Mouse (Mus musculus): ENCODE data around the gene Mrpl28. TPM values are rescaled to one million over a fixed set of nuclear protein-coding genes. Genes with fewer than 3 reads are reported as not detected.
A peak's percentile ranks its signal among the peaks of the same experiment; 100 is the strongest.
"Not testable (repeated sequence)": the region's sequence is repeated elsewhere in the genome, so short reads cannot be mapped to it uniquely, and the experiment has no call there.

Gene Mrpl28
- polyA plus RNA-seq, 1 experiment, result not detected

- Histone ChIP-seq H3K4me3 (ENCODE audit: insufficient read depth, low read depth, low read length) (no peak overlapping the region), H3K27ac (ENCODE audit: insufficient read depth, low read depth, low read length) (no peak overlapping the region), H3K4me1 (ENCODE audit: control insufficient read depth, insufficient read depth, low read length) (peaks cover 5% of the 10 kb centered on the region; the same call in 1 of the 2 replicates)
- WGBS, result 93% methylated on average over 7 of the region's 7 CpGs
- no peak for TF ChIP-seq CTCF (IDR thresholded peaks at IDR 0.05; ENCODE audit: insufficient read depth, low read depth, low read length)
- TF ChIP-seq POLR2A (IDR thresholded peaks at IDR 0.05; ENCODE audit: insufficient read depth, low read depth, low read length), result no peak
Measured at GRCm38 (mm10) chr17:26098461-26098860, 24.8 kb upstream of the Mrpl28 start.

DNA sequence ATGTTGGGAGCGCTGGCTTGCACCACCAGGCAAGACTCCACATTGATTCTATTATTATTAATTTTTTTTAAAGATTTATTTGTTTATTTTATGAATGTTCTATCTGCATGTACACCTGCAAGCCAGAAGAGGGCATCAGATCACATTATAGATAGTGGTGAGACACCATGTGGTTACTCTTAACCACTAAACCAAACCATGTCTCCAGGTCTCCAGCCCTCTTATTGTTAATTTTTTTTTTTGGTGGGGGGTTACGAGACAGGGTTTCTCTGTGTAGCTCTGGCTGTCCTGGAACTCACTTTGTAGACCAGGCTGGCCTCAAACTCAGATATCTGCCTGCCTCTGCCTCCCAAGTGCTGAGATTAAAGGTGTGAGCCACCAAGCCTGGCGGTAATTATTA, 24.0 kb upstream of the Mrpl28 start:
- H3K4me1 ChIP-seq (ENCODE audit: control insufficient read depth, insufficient read depth, low read length); H3K27ac ChIP-seq (ENCODE audit: insufficient read depth, low read depth, low read length); H3K4me3 ChIP-seq (ENCODE audit: insufficient read depth, low read depth, low read length): not testable (repeated sequence)
- 61% methylated on average over 3 of the region's 3 CpGs for WGBS

GRCm38 (mm10) chr17:26100166-26100565, 23.1 kb upstream of the Mrpl28 start:
- WGBS, result 44% methylated on average over 2 of the region's 2 CpGs
- Histone ChIP-seq H3K27ac (ENCODE audit: insufficient read depth, low read depth, low read length) (no peak overlapping the region), H3K4me3 (ENCODE audit: insufficient read depth, low read depth, low read length) (no peak overlapping the region), H3K4me1 (ENCODE audit: control insufficient read depth, insufficient read depth, low read length) (peaks cover 5% of the 10 kb centered on the region; the same call in 1 of the 2 replicates)
- no peak for TF ChIP-seq CTCF (IDR thresholded peaks at IDR 0.05; ENCODE audit: insufficient read depth, low read depth, low read length)
- TF ChIP-seq POLR2A (IDR thresholded peaks at IDR 0.05; ENCODE audit: insufficient read depth, low read depth, low read length), result no peak

GRCm38 (mm10) chr17:26101478-26101877, 21.8 kb upstream of the Mrpl28 start:
- 35% methylated on average over 4 of the region's 4 CpGs for WGBS
- no peak overlapping the region for H3K27ac ChIP-seq (ENCODE audit: insufficient read depth, low read depth, low read length)
- no peak overlapping the region for H3K4me3 ChIP-seq (ENCODE audit: insufficient read depth, low read depth, low read length)
- no peak for TF ChIP-seq POLR2A (IDR thresholded peaks at IDR 0.05; ENCODE audit: insufficient read depth, low read depth, low read length)
- no peak for TF ChIP-seq CTCF (IDR thresholded peaks at IDR 0.05; ENCODE audit: insufficient read depth, low read depth, low read length)
- H3K4me1 ChIP-seq (ENCODE audit: control insufficient read depth, insufficient read depth, low read length), result 0 out of 2 replicates have a peak, but pooled peaks cover 2% of the 10 kb centered on the region

DNA sequence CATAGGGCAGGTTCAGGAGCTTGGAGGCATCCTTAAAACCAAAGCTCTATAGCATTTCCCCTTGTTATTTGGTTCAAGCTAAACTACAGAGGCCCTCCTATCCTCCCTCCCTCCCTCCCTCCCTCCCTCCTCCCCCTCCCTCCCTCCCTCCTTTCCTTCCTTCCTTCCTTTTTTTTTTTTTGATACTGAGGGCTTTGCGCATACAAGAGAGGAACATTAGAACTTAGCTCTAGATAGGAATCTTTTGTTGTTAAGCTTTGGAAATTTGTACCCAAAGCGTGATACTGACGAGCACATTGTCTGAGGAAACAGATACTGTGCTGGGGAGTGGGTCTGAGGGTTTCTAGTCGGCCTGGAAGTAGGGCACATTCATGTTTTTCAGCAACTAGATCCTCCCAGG, 17.7 kb upstream of the Mrpl28 start:
- 66% methylated on average over 4 of the region's 4 CpGs for WGBS

DNA sequence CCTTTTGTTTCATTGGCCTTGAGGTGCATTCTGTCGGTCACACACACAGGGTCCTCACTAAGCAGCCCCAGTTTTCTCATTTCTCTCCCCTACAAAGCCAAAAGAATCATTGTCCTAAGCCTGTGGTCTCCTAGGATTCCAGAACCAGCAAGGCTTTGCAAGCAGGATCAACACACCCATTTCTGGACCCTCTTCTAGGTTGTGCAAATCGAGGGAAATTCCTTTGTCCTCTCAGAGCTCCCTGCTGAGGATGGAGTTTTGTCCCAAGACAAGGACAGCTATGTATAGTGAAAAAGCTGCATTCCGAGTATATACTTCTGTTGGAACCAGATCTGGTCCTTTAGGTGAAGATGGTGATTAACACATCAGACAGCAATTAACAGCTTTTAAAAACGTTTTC, 13.1 kb upstream of the Mrpl28 start:
- TF ChIP-seq CTCF (IDR thresholded peaks at IDR 0.05; ENCODE audit: insufficient read depth, low read depth, low read length) (no peak), POLR2A (IDR thresholded peaks at IDR 0.05; ENCODE audit: insufficient read depth, low read depth, low read length) (no peak)
- peaks cover 8% of the 10 kb centered on the region for H3K4me1 ChIP-seq (ENCODE audit: control insufficient read depth, insufficient read depth, low read length)
- 26% methylated on average over 4 of the region's 4 CpGs for WGBS
- no peak overlapping the region for H3K27ac ChIP-seq (ENCODE audit: insufficient read depth, low read depth, low read length)
- H3K4me3 ChIP-seq (ENCODE audit: insufficient read depth, low read depth, low read length), result no peak overlapping the region

More for the DNA sequence above, 17.7 kb upstream of the Mrpl28 start:
- H3K4me1 ChIP-seq (ENCODE audit: control insufficient read depth, insufficient read depth, low read length), result 0 out of 2 replicates have a peak, but pooled peaks cover 2% of the 10 kb centered on the region
- no peak overlapping the region for H3K27ac ChIP-seq (ENCODE audit: insufficient read depth, low read depth, low read length)
- TF ChIP-seq CTCF (IDR thresholded peaks at IDR 0.05; ENCODE audit: insufficient read depth, low read depth, low read length), result no peak
- no peak overlapping the region for H3K4me3 ChIP-seq (ENCODE audit: insufficient read depth, low read depth, low read length)

DNA sequence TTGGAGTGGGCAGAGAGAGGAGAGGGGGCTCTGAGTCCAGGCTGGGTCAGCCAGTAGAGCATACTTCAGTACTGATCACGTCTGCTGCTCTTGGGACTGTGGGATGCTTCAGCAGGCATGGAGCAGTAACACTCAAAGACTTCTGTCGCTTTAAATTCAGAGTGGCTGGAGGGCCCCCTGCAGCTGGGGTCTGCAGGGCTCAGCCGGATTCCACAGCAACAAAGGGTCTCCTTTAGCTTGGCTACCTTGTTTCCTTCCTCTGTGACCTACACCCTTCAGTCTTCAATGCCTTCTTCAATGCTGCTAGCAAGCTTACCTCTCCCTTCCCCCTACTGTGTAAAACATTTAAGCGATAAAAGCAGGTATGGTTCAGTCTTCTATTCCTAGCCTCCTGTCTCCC, 12.3 kb upstream of the Mrpl28 start:
- 55% methylated on average over 4 of the region's 4 CpGs for WGBS
- Histone ChIP-seq H3K27ac (ENCODE audit: insufficient read depth, low read depth, low read length) (no peak overlapping the region), H3K4me3 (ENCODE audit: insufficient read depth, low read depth, low read length) (no peak overlapping the region), H3K4me1 (ENCODE audit: control insufficient read depth, insufficient read depth, low read length) (peaks cover 8% of the 10 kb centered on the region)
- TF ChIP-seq CTCF (IDR thresholded peaks at IDR 0.05; ENCODE audit: insufficient read depth, low read depth, low read length), result no peak
- no peak for TF ChIP-seq POLR2A (IDR thresholded peaks at IDR 0.05; ENCODE audit: insufficient read depth, low read depth, low read length)

DNA sequence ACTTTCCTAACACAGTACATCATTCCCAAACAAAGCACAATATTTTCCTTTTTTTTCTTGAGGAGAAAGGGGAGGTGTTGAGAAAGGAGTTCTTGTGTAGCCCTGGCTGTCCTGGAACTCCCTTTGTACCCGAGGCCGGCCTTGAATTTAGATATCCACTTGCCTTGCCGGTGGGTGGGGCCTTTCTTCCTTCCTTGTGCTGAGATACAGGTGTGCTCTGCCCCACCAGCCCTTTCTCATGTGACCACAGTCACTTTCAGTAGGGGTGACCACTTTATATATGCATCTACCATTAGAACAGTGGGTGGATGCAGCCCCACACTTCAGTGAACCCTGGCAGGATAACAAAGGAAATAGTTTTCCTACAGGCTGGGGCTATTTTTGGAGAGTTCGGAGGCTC, 11.6 kb upstream of the Mrpl28 start:
- Histone ChIP-seq H3K27ac (ENCODE audit: insufficient read depth, low read depth, low read length) (no peak overlapping the region), H3K4me3 (ENCODE audit: insufficient read depth, low read depth, low read length) (no peak overlapping the region), H3K4me1 (ENCODE audit: control insufficient read depth, insufficient read depth, low read length) (peaks cover 8% of the 10 kb centered on the region)
- WGBS, result 45% methylated on average over 4 of the region's 4 CpGs
- TF ChIP-seq CTCF (IDR thresholded peaks at IDR 0.05; ENCODE audit: insufficient read depth, low read depth, low read length), result no peak
- no peak for TF ChIP-seq POLR2A (IDR thresholded peaks at IDR 0.05; ENCODE audit: insufficient read depth, low read depth, low read length)

DNA sequence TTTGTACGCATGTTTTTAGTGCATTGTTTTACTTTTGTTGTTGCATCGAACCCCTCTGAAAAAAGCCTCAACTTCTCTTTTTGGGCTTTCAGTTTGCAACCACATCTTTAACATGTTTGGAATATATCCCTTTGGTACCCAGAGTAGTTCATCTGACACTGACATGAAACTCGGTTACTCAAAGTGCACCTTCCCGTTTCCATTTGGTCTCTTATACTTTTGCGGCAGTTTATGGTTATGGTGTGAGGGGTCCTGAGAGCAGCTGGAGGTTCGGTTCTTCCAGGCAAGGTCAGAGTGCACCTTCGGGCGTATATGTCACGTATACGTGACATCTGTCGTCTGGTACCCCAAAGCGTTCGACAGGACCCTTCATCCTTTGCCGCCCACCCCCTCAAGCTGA, 10.5 kb upstream of the Mrpl28 start:
- Histone ChIP-seq H3K27ac (ENCODE audit: insufficient read depth, low read depth, low read length) (peak overlapping the region; percentile 38; the same call in 1 of the 2 replicates), H3K4me3 (ENCODE audit: insufficient read depth, low read depth, low read length) (peak overlapping the region; percentile 59), H3K4me1 (ENCODE audit: control insufficient read depth, insufficient read depth, low read length) (peaks cover 8% of the 10 kb centered on the region)
- no peak for TF ChIP-seq CTCF (IDR thresholded peaks at IDR 0.05; ENCODE audit: insufficient read depth, low read depth, low read length)
- no peak for TF ChIP-seq POLR2A (IDR thresholded peaks at IDR 0.05; ENCODE audit: insufficient read depth, low read depth, low read length)
- 23% methylated on average over 14 of the region's 14 CpGs for WGBS
